Mouse (Mus musculus): Measurements from ENCODE around the gene Nhlh1. TPM values are rescaled to one million over a fixed set of nuclear protein-coding genes. Genes with fewer than 3 reads are reported as not detected.
A peak's percentile ranks its signal among the peaks of the same experiment; 100 is the strongest.

Nhlh1 gene
- total and polyA plus RNA-seq, 3 experiments: 0.02 TPM; not detected in 2

- Histone ChIP-seq H3K9me3 (replicated peaks) (0 out of 2 replicates have a peak, but pooled peaks cover 2% of the 10 kb centered on the region), H3K27me3 (ENCODE audit: insufficient read depth, low read length) (no peaks in the 10 kb centered on the region), H3K4me1 (ENCODE audit: insufficient read depth, low read depth, low read length) (no peaks in the 10 kb centered on the region), H3K36me3 (replicated peaks) (no peaks in the 10 kb centered on the region), H3K4me3 (ENCODE audit: low read depth, low read length) (no peak overlapping the region)
- TF ChIP-seq CTCF (IDR thresholded peaks at IDR 0.05; ENCODE audit: low read depth, low read length) (no peak), GATA1 (IDR thresholded peaks at IDR 0.05; ENCODE audit: borderline replicate concordance, low read length) (no peak), TAL1 (conservative IDR thresholded peaks at IDR 0.05; ENCODE audit: low read depth, low read length) (no peak), GATA2 (IDR thresholded peaks at IDR 0.05; ENCODE audit: borderline replicate concordance, low read depth, low read length) (no peak), POLR2AphosphoS5 (IDR thresholded peaks at IDR 0.05; ENCODE audit: insufficient replicate concordance, low read depth, low read length) (no peak)
- DNase-seq (ENCODE audit: low spot score) (no peak), ATAC-seq (ENCODE audit: extremely low read depth, insufficient number of reproducible peaks, low FRiP score, poor library complexity, severe bottlenecking) (no peak)
Measured at GRCm38 (mm10) chr1:172015312-172015939, 41.9 kb downstream of the Nhlh1 start.

DNA sequence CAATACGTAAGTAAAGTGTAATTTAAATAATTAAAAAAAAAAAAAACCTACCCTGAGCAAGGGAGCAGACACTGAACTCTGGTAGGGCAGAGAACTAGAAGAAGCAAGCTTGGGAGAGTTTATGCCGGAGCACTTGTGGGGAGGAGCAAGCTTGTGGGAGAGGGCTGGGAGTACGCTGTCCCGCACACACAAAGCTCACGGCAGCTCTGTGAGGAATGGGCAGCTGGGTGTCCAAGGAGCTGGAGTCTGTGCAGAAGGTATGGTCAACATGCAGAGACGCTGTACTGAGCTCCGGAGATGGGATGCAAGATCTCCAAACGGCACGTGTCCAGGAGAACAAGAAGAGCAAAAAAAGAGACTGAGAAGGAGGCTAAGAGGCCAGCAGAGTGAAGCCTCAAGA is 42.6 kb downstream of the Nhlh1 start:
- H3K27me3 ChIP-seq (ENCODE audit: insufficient read depth, low read length): no peaks in the 10 kb centered on the region; the same call in 1 of the 2 replicates
- TF ChIP-seq POLR2AphosphoS5 (IDR thresholded peaks at IDR 0.05; ENCODE audit: insufficient replicate concordance, low read depth, low read length) (no peak), GATA1 (IDR thresholded peaks at IDR 0.05; ENCODE audit: borderline replicate concordance, low read length) (no peak), GATA2 (IDR thresholded peaks at IDR 0.05; ENCODE audit: borderline replicate concordance, low read depth, low read length) (no peak)
- no peaks in the 10 kb centered on the region for H3K4me1 ChIP-seq (ENCODE audit: insufficient read depth, low read depth, low read length)
- DNase-seq (ENCODE audit: low spot score) (no peak), ATAC-seq (ENCODE audit: extremely low read depth, insufficient number of reproducible peaks, low FRiP score, poor library complexity, severe bottlenecking) (no peak)
- no peak overlapping the region for H3K4me3 ChIP-seq (ENCODE audit: low read depth, low read length)
- H3K36me3 ChIP-seq (replicated peaks): no peaks in the 10 kb centered on the region
- H3K9me3 ChIP-seq (replicated peaks): peaks cover 5% of the 10 kb centered on the region

GRCm38 (mm10) chr1:172012030-172012429 is 45.3 kb downstream of the Nhlh1 start:
- no peaks in the 10 kb centered on the region for H3K4me1 ChIP-seq (ENCODE audit: insufficient read depth, low read depth, low read length)
- H3K9me3 ChIP-seq (replicated peaks): peaks cover 13% of the 10 kb centered on the region
- peak; percentile 17; the same call in 1 of the 2 replicates for TF ChIP-seq CTCF (IDR thresholded peaks at IDR 0.05; ENCODE audit: low read depth, low read length)
- TF ChIP-seq GATA2 (IDR thresholded peaks at IDR 0.05; ENCODE audit: borderline replicate concordance, low read depth, low read length): no peak
- DNase-seq (ENCODE audit: low spot score) (peak; percentile 27), ATAC-seq (ENCODE audit: extremely low read depth, insufficient number of reproducible peaks, low FRiP score, poor library complexity, severe bottlenecking) (peak; percentile 40; the same call in 1 of the 2 replicates)
- H3K4me3 ChIP-seq (ENCODE audit: low read depth, low read length): no peak overlapping the region
- H3K36me3 ChIP-seq (replicated peaks): no peaks in the 10 kb centered on the region
- no peaks in the 10 kb centered on the region; the same call in 1 of the 2 replicates for H3K27me3 ChIP-seq (ENCODE audit: insufficient read depth, low read length)

GRCm38 (mm10) chr1:172010042-172010824 is 47.1 kb downstream of the Nhlh1 start:
- DNase-seq (ENCODE audit: low spot score) (no peak), ATAC-seq (ENCODE audit: extremely low read depth, insufficient number of reproducible peaks, low FRiP score, poor library complexity, severe bottlenecking) (no peak)
- Histone ChIP-seq H3K9me3 (replicated peaks) (peaks cover 15% of the 10 kb centered on the region), H3K27me3 (ENCODE audit: insufficient read depth, low read length) (no peaks in the 10 kb centered on the region; the same call in 1 of the 2 replicates), H3K4me3 (ENCODE audit: low read depth, low read length) (no peak overlapping the region), H3K36me3 (replicated peaks) (no peaks in the 10 kb centered on the region), H3K4me1 (ENCODE audit: insufficient read depth, low read depth, low read length) (no peaks in the 10 kb centered on the region)
- TF ChIP-seq TAL1 (conservative IDR thresholded peaks at IDR 0.05; ENCODE audit: low read depth, low read length) (no peak), POLR2AphosphoS5 (IDR thresholded peaks at IDR 0.05; ENCODE audit: insufficient replicate concordance, low read depth, low read length) (no peak), GATA2 (IDR thresholded peaks at IDR 0.05; ENCODE audit: borderline replicate concordance, low read depth, low read length) (no peak), GATA1 (IDR thresholded peaks at IDR 0.05; ENCODE audit: borderline replicate concordance, low read length) (no peak), CTCF (IDR thresholded peaks at IDR 0.05; ENCODE audit: low read depth, low read length) (no peak)

DNA sequence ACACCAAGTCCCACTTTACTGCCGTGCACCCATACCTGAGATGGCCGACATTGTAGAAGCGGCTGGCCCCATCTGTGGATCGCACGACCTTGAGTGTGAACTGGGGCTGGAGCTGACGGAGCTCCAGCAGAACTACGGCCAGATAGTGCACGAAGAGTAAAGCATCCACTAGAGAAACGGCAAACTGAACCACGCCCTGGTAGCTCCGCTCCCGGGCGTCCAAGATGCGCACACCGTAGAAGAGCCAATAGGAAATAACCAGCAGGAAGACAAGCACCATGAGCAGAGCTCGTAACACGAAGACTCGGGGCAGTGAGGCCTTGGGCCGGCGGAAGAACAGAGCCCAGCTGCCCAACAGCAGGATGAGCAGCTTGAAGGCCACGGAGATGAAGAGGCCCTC is 48.0 kb downstream of the Nhlh1 start:
- peaks cover 15% of the 10 kb centered on the region for H3K9me3 ChIP-seq (replicated peaks)
- no peaks in the 10 kb centered on the region for H3K4me1 ChIP-seq (ENCODE audit: insufficient read depth, low read depth, low read length)
- TF ChIP-seq TAL1 (conservative IDR thresholded peaks at IDR 0.05; ENCODE audit: low read depth, low read length): no peak
- TF ChIP-seq CTCF (IDR thresholded peaks at IDR 0.05; ENCODE audit: low read depth, low read length): no peak
- no peak for TF ChIP-seq GATA1 (IDR thresholded peaks at IDR 0.05; ENCODE audit: borderline replicate concordance, low read length)
- TF ChIP-seq POLR2AphosphoS5 (IDR thresholded peaks at IDR 0.05; ENCODE audit: insufficient replicate concordance, low read depth, low read length): no peak
- TF ChIP-seq GATA2 (IDR thresholded peaks at IDR 0.05; ENCODE audit: borderline replicate concordance, low read depth, low read length): no peak
- no peaks in the 10 kb centered on the region for H3K36me3 ChIP-seq (replicated peaks)
- ATAC-seq (ENCODE audit: extremely low read depth, insufficient number of reproducible peaks, low FRiP score, poor library complexity, severe bottlenecking) (no peak), DNase-seq (ENCODE audit: low spot score) (no peak)
- no peaks in the 10 kb centered on the region; the same call in 1 of the 2 replicates for H3K27me3 ChIP-seq (ENCODE audit: insufficient read depth, low read length)
- no peak overlapping the region for H3K4me3 ChIP-seq (ENCODE audit: low read depth, low read length)

GRCm38 (mm10) chr1:172008351-172008750 is 49.0 kb downstream of the Nhlh1 start:
- peaks cover 15% of the 10 kb centered on the region for H3K9me3 ChIP-seq (replicated peaks)
- no peak overlapping the region for H3K4me3 ChIP-seq (ENCODE audit: low read depth, low read length)
- no peaks in the 10 kb centered on the region for H3K36me3 ChIP-seq (replicated peaks)
- ATAC-seq (ENCODE audit: extremely low read depth, insufficient number of reproducible peaks, low FRiP score, poor library complexity, severe bottlenecking) (no peak), DNase-seq (ENCODE audit: low spot score) (no peak)
- H3K27me3 ChIP-seq (ENCODE audit: insufficient read depth, low read length): no peaks in the 10 kb centered on the region; the same call in 1 of the 2 replicates
- TF ChIP-seq CTCF (IDR thresholded peaks at IDR 0.05; ENCODE audit: low read depth, low read length) (no peak), POLR2AphosphoS5 (IDR thresholded peaks at IDR 0.05; ENCODE audit: insufficient replicate concordance, low read depth, low read length) (no peak), TAL1 (conservative IDR thresholded peaks at IDR 0.05; ENCODE audit: low read depth, low read length) (no peak), GATA1 (IDR thresholded peaks at IDR 0.05; ENCODE audit: borderline replicate concordance, low read length) (no peak), GATA2 (IDR thresholded peaks at IDR 0.05; ENCODE audit: borderline replicate concordance, low read depth, low read length) (no peak)
- no peaks in the 10 kb centered on the region for H3K4me1 ChIP-seq (ENCODE audit: insufficient read depth, low read depth, low read length)

All from G1E (cell line).